Mouse (Mus musculus) intestine, embryonic 15.5 days (tissue): ENCODE measurements around the gene Gjc2. TPM values are rescaled to one million over a fixed set of nuclear protein-coding genes. Genes with fewer than 3 reads are reported as not detected.

Experiments used
- ATAC-seq: fragments of 200-750 bp; cut with Nextera tagmentation; 2 replicates; pipeline ENCODE4 v1.8.0; 2017; ENCODE audit warnings: moderate TSS enrichment, moderate library complexity
- H3K27ac ChIP-seq: fragments of 300-500 bp; sonication (generic); 2 replicates; pipeline ENCODE4 v1.5.1; 2015; ENCODE audit warnings: mild to moderate bottlenecking, inconsistent platforms
- H3K27me3 ChIP-seq: fragments of 300-500 bp; sonication (generic); replicated peaks from 2 replicates; pipeline ENCODE4 v1.6.1; 2015; ENCODE audit warnings: inconsistent platforms
- H3K36me3 ChIP-seq: fragments of 300-500 bp; sonication (generic); 2 replicates; pipeline ENCODE4 v1.6.1; 2015; ENCODE audit warnings: inconsistent platforms
- H3K4me1 ChIP-seq: fragments of 300-500 bp; sonication (generic); replicated peaks from 2 replicates; pipeline ENCODE4 v1.6.1; 2015; ENCODE audit warnings: inconsistent platforms
- H3K4me2 ChIP-seq: fragments of 300-500 bp; sonication (generic); replicated peaks from 2 replicates; pipeline ENCODE4 v1.6.1; 2015; ENCODE audit warnings: mild to moderate bottlenecking, inconsistent platforms
- H3K4me3 ChIP-seq: fragments of 300-500 bp; sonication (generic); replicated peaks from 2 replicates; pipeline ENCODE4 v1.5.1; 2015; ENCODE audit warnings: inconsistent platforms
- H3K9ac ChIP-seq: fragments of 300-500 bp; sonication (generic); 2 replicates; pipeline ENCODE4 v1.6.1; 2015; ENCODE audit warnings: inconsistent platforms
- H3K9me3 ChIP-seq: fragments of 300-500 bp; sonication (generic); 2 replicates; pipeline ENCODE4 v1.6.1; 2016; ENCODE audit warnings: inconsistent platforms
- WGBS: fragments of 180-500 bp; shearing (Covaris S2); methylation state at CpG from one replicate; pipeline ENCODE4 v1.1.7; 2015; 5-methylcytosine and 5-hydroxymethylcytosine counted together
- polyA plus RNA-seq: library from polyadenylated mRNA; unstranded; fragments of >200 nt; fragmentation: Nextera tagmentation; extraction: Ambion mirVana; gene quantifications from 2 replicates; pipeline ENCODE4 v1.2.1, GENCODE M21; 2015

Gjc2 gene
- 1.1 and 1.3 TPM in 2 replicates for polyA plus RNA-seq

- Histone ChIP-seq H3K9me3 (no peaks in the 10 kb centered on the region), H3K36me3 (peaks cover 6% of the 10 kb centered on the region), H3K9ac (no peak within 1 kb of the TSS), H3K27ac (peak within 1 kb of the TSS; percentile 77), H3K4me2 (peak within 1 kb of the TSS; percentile 22; the same call in 1 of the 2 replicates), H3K27me3 (peaks cover 15% of the 10 kb centered on the region), H3K4me1 (peaks cover 15% of the 10 kb centered on the region; the same call in 1 of the 2 replicates), H3K4me3 (no peak within 1 kb of the TSS)
- 32% methylated on average over 3 of the region's 3 CpGs for WGBS
- ATAC-seq, result peak; percentile 48
These were observed at the start of gene Gjc2 for GRCm38 (mm10) chr11:59182864-59183331. Gjc2 (minus strand) TSS chr11:59183213.

DNA sequence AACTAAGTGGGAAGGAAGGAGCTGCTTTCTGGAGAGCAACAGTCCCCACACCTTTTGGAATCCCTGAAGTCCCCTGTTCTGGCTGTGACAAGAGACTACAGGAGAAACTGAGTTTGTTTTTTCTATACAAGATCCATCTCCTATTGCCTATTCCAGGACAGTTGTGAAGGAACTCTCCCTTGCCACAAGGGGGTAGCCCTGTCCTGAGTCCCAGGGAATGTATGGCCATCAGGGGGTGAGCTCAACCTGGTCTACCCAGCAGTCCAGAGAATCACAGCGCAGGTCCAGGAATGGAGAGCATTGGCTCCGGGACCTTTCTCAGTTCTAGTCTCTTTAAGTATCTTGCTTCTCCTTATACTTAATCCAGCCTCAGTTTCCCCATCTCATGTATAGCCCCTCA is 49.8 kb upstream of the Gjc2 start:
- no peaks in the 10 kb centered on the region for H3K9me3 ChIP-seq
- no peaks in the 10 kb centered on the region for H3K36me3 ChIP-seq
- 67% methylated on average over 2 of the region's 2 CpGs for WGBS
- no peak overlapping the region for H3K4me3 ChIP-seq
- no peak overlapping the region for H3K27ac ChIP-seq
- no peak for ATAC-seq
- peaks cover 8% of the 10 kb centered on the region for H3K4me1 ChIP-seq
- no peak overlapping the region for H3K4me2 ChIP-seq
- no peaks in the 10 kb centered on the region for H3K27me3 ChIP-seq
- no peak overlapping the region for H3K9ac ChIP-seq

DNA sequence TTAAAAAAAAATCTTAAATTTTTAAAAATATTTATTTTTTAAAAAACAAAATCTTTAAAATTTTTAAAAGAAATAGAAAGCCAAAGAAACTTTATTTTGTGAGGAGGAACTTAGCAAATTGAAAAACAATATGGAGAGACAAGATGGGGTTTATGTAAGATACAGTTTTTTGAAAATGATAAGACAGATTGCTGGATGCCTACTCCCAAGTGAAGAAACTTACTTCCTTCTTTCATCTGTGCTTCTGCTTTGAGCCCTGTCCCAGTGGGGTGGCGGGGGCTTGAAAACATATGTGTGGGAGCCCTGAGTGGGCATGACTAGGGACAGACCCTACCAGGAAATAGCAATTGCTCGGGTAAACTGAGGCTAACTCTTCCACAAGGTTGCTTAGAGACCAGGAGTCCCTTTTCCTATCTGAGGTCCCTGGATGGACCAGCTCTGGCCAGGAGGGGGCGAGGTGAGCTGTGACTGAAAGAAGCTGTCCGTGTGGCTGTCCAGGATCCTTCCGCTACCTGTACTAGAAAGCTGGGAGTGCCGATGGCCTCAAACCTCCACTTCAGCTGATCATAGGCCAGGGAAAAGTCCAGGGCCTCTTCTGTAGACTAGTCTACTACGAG is 47.2 kb upstream of the Gjc2 start:
- no peak for ATAC-seq
- H3K4me3 ChIP-seq, result no peak overlapping the region
- no peaks in the 10 kb centered on the region for H3K9me3 ChIP-seq
- H3K36me3 ChIP-seq, result no peaks in the 10 kb centered on the region
- peaks cover 22% of the 10 kb centered on the region for H3K4me1 ChIP-seq
- H3K9ac ChIP-seq, result no peak overlapping the region
- H3K27me3 ChIP-seq, result no peaks in the 10 kb centered on the region
- no peak overlapping the region for H3K27ac ChIP-seq
- H3K4me2 ChIP-seq, result peak overlapping the region; percentile 19; the same call in 1 of the 2 replicates
- whole genome bisulfite sequencing, result 13% methylated on average over 7 of the region's 7 CpGs

- Histone ChIP-seq H3K4me2 (peak within 1 kb of the TSS; percentile 68), H3K27me3 (no peaks in the 10 kb centered on the region), H3K4me1 (peaks cover 36% of the 10 kb centered on the region), H3K36me3 (no peaks in the 10 kb centered on the region), H3K4me3 (peak within 1 kb of the TSS; percentile 100), H3K9me3 (no peaks in the 10 kb centered on the region), H3K27ac (peak within 1 kb of the TSS; percentile 97), H3K9ac (peak within 1 kb of the TSS; percentile 100)
- ATAC-seq, result peak; percentile 97
- WGBS, result 5% methylated on average over 59 of the region's 59 CpGs
These were observed 45.3 kb upstream of the Gjc2 start, which contains the start of gene Arf1 for GRCm38 (mm10) chr11:59228122-59228953. Arf1 (minus strand) TSS chr11:59228270.

- no peaks in the 10 kb centered on the region for H3K27me3 ChIP-seq
- peak overlapping the region; percentile 100 for H3K9ac ChIP-seq
- ATAC-seq, result peak; percentile 85
- no peaks in the 10 kb centered on the region for H3K9me3 ChIP-seq
- under 1% methylated on average over 51 of the region's 51 CpGs for WGBS
- H3K4me2 ChIP-seq, result peak overlapping the region; percentile 68
- peak overlapping the region; percentile 97 for H3K27ac ChIP-seq
- H3K4me3 ChIP-seq, result peak overlapping the region; percentile 100
- H3K4me1 ChIP-seq, result peaks cover 42% of the 10 kb centered on the region
- no peaks in the 10 kb centered on the region for H3K36me3 ChIP-seq
These were observed 44.6 kb upstream of the Gjc2 start for GRCm38 (mm10) chr11:59227604-59228121.

GRCm38 (mm10) chr11:59226787-59227603 is 44.0 kb upstream of the Gjc2 start:
- Histone ChIP-seq H3K27ac (peak overlapping the region; percentile 97), H3K9me3 (no peaks in the 10 kb centered on the region), H3K36me3 (no peaks in the 10 kb centered on the region), H3K4me3 (peak overlapping the region; percentile 100), H3K4me1 (peaks cover 45% of the 10 kb centered on the region), H3K4me2 (peak overlapping the region; percentile 68), H3K27me3 (no peaks in the 10 kb centered on the region), H3K9ac (peak overlapping the region; percentile 100)
- no peak for ATAC-seq
- 3% methylated on average over 21 of the region's 21 CpGs for WGBS

DNA sequence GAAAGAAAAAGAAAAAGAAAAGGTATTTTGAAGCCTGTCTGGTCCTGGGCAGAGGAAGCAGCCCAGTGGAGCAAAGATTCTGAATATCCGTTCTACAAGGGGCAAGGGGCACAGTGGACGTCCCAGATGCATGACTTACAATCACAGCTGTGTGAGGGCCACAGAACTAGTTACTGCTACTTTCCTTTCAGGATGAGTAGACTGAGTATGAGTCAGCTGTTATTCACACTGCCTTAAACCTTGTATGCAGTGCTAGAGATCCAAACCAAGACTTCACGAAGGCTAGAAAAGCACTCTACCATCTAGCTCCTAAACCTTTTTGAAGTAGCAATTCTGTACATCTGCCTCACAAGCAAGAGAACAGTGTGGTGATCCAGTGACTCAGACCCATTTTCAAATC is 43.2 kb upstream of the Gjc2 start:
- H3K4me3 ChIP-seq, result peak overlapping the region; percentile 100
- no peak overlapping the region for H3K27ac ChIP-seq
- H3K36me3 ChIP-seq, result no peaks in the 10 kb centered on the region
- H3K9ac ChIP-seq, result peak overlapping the region; percentile 100; the same call in 1 of the 2 replicates
- no peaks in the 10 kb centered on the region for H3K27me3 ChIP-seq
- H3K9me3 ChIP-seq, result no peaks in the 10 kb centered on the region
- H3K4me2 ChIP-seq, result peak overlapping the region; percentile 68
- peaks cover 51% of the 10 kb centered on the region for H3K4me1 ChIP-seq
- WGBS, result 39% methylated on average over 3 of the region's 3 CpGs
- ATAC-seq, result no peak

- H3K4me3 ChIP-seq, result no peak overlapping the region
- 71% methylated on average over 2 of the region's 2 CpGs for WGBS
- ATAC-seq, result no peak
These were observed 42.2 kb upstream of the Gjc2 start for GRCm38 (mm10) chr11:59225167-59225566.

GRCm38 (mm10) chr11:59224470-59224869 is 41.5 kb upstream of the Gjc2 start:
- WGBS, result 38% methylated on average over 2 of the region's 2 CpGs
- no peak for ATAC-seq

More at GRCm38 (mm10) chr11:59225167-59225566, 42.2 kb upstream of the Gjc2 start:
- Histone ChIP-seq H3K9me3 (no peaks in the 10 kb centered on the region), H3K27me3 (no peaks in the 10 kb centered on the region), H3K36me3 (no peaks in the 10 kb centered on the region), H3K27ac (0 out of 2 replicates have a peak overlapping the region, but pooled peaks have one; percentile 3), H3K4me2 (peak overlapping the region; percentile 68), H3K4me1 (peaks cover 53% of the 10 kb centered on the region), H3K9ac (0 out of 2 replicates have a peak overlapping the region, but pooled peaks have one; percentile 10)

DNA sequence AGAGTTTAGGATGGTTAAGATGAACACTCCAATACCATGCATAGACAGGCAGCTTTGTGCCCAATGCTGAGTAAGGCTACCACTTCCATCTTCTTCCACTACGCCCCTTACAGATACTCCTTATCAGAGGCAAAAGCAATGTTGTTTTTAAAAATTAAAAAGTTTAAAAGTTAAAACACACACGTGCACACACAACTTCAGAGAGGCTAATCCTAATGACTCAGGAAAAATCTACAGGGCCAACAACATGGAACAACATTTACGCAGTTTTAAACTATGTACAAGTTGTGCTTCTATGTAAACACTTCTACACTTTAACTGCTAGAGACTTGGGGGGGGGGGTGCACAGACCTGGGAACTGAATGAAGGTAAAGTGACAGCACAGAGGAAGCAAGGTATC is 41.0 kb upstream of the Gjc2 start:
- ATAC-seq, result no peak
- WGBS, result 83% methylated on average over 3 of the region's 3 CpGs
- H3K36me3 ChIP-seq, result no peaks in the 10 kb centered on the region
- H3K4me1 ChIP-seq, result peaks cover 53% of the 10 kb centered on the region
- no peak overlapping the region for H3K27ac ChIP-seq
- H3K9me3 ChIP-seq, result no peaks in the 10 kb centered on the region
- no peak overlapping the region for H3K4me3 ChIP-seq
- H3K27me3 ChIP-seq, result no peaks in the 10 kb centered on the region
- H3K9ac ChIP-seq, result no peak overlapping the region
- H3K4me2 ChIP-seq, result no peak overlapping the region

More at GRCm38 (mm10) chr11:59224470-59224869, 41.5 kb upstream of the Gjc2 start:
- no peaks in the 10 kb centered on the region for H3K36me3 ChIP-seq
- peaks cover 53% of the 10 kb centered on the region for H3K4me1 ChIP-seq
- H3K4me3 ChIP-seq, result no peak overlapping the region
- H3K27ac ChIP-seq, result no peak overlapping the region
- H3K9me3 ChIP-seq, result no peaks in the 10 kb centered on the region
- no peak overlapping the region for H3K9ac ChIP-seq
- H3K4me2 ChIP-seq, result no peak overlapping the region
- H3K27me3 ChIP-seq, result no peaks in the 10 kb centered on the region

DNA sequence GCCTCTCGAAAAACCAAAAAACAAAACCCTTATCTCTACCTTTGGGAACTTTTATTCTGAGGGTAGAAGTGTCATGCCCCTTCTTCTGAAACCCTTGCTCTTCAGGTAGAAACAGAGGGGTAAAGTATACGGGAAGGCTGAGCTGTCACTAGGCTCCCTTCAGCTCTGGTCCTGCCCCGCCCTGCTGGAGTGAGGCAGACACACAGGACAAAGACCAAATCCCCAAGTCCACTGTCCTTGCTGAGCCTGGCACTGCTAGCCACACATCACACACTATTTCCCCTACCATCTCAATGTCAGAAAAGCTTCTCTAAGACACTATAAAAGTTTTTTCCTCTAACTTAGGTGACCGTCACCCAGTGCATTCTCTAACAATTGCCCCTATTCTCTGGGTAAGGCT is 39.3 kb upstream of the Gjc2 start:
- Histone ChIP-seq H3K4me1 (peaks cover 59% of the 10 kb centered on the region), H3K9me3 (no peaks in the 10 kb centered on the region), H3K9ac (no peak overlapping the region), H3K4me2 (0 out of 2 replicates have a peak overlapping the region, but pooled peaks have one; percentile 15), H3K27me3 (no peaks in the 10 kb centered on the region), H3K27ac (no peak overlapping the region), H3K36me3 (no peaks in the 10 kb centered on the region), H3K4me3 (no peak overlapping the region)
- ATAC-seq, result no peak
- 70% methylated on average over 4 of the region's 4 CpGs for WGBS
